Mouse (Mus musculus): ENCODE results near the gene Babam2. TPM values are rescaled to one million over a fixed set of nuclear protein-coding genes. Genes with fewer than 3 reads are reported as not detected.

Gene Babam2
- total RNA-seq, 2 experiments from 2014 or later, result 41.3 to 44.5 TPM

DNA sequence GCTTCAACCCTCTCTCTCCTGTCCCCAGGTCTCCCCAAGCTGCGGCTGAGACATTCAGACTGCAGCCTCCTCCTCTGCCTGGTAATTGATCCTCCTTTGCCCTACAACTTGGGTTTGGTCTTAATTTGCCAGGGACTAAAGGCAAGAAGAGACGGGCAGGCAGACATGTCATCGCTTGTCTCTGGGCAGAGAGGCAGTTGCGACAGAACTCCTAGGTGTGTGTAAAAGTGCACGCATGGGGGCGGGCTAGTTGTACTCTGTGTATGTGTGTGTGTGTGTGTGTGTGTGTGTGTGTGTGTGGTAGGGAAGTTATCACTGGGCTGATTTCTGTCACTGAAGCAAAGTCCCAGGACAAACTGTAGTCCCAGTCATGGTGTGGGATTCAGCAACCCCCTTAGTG is 424.5 kb downstream of the Babam2 start:
- DNase-seq (ENCODE audit: low spot score in 2 of 2), result no peak
- intact Hi-C loops (cut with DNase I), result no loop called here

DNA sequence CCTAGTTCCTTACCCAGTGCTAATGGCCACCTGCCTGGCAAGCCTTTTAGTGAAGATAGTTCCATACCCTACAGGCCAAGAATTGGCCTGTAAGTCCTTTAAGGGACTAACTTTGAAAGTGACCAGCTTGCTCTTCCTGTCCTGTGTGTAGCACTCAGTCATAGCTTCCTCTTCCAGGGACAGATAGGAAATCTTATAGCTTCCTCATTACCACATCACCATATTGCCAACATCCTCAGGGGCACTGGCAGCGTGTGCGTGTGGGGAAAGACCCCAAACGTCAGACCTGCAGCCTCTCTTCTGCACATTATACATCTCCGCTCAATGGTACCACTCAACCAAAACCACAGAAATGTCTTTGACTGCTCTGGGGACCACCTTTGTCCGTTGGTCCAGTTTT is 424.9 kb downstream of the Babam2 start:
- intact Hi-C loops (cut with DNase I), result no loop called here
- no peak for DNase-seq (ENCODE audit: low spot score in 2 of 2)

DNA sequence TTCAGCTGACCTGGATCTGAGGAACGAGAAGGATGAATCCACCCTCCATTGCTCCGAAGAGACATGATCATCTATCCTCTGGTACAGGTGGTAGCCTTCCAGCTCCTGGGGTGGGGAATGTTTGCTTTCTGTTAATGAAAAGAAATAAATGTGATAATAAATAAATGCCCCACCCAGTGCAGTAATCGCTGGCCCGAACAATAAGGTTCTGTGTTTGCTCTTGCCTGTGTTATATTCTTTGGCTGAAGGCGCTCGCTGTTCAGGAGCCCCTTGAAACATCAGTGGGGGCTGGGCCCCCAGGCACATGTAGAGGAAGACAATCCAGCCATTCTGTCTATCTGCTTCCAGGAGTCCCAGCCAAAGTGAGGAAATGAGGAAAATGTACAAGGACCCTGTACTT is 427.5 kb downstream of the Babam2 start:
- intact Hi-C loops (cut with DNase I), result no loop called here
- no peak for DNase-seq (ENCODE audit: low spot score in 2 of 2)

GRCm38 (mm10) chr5:32127226-32127625 is 429.7 kb downstream of the Babam2 start:
- no peak for DNase-seq (ENCODE audit: low spot score in 2 of 2)
- intact Hi-C loops (cut with DNase I), result no loop called here

GRCm38 (mm10) chr5:32127927-32128326 is 430.4 kb downstream of the Babam2 start:
- intact Hi-C loops (cut with DNase I), result no loop called here
- DNase-seq (ENCODE audit: low spot score in 2 of 2), result no peak

- DNase-seq (ENCODE audit: low spot score in 2 of 2), result peak; percentile 52 to 71
- intact Hi-C loops (cut with DNase I), result loop anchor here (10.0 kb wide), 3 partner anchors 208 to 538 kb away; partner anchors contain the start of gene Mrpl33
Observed at GRCm38 (mm10) chr5:32132971-32133501, 435.6 kb downstream of the Babam2 start.

DNA sequence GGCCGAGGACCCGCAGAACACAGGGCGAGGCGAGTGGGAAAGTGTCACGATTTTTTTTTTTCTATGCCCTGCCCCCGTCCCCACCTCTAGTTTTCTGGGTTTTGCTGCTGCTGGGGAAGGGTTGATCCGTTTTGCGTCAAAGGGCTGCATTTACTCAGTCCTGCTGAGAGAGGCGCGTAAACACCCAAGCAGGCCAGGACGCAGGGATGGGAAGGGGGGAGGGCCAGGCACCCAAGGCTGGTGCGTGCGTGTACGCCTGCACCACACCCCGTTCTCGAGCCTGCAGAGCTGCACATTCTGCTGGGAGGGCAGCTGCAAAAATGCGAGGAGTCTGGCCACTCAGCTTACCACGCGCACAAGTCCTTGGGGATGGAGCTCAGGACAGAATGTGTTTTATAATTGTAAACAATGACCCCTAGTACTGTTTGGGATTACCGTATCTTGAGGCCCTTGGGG is 436.1 kb downstream of the Babam2 start:
- intact Hi-C loops (cut with DNase I), result loop anchor here (10.0 kb wide), 3 partner anchors 209 to 539 kb away; partner anchors contain the start of gene Mrpl33
- DNase-seq (ENCODE audit: low spot score in 2 of 2), result peak; percentile 66 to 87

- peak in 1 of 2 experiments; percentile 16 for DNase-seq (ENCODE audit: low spot score in 2 of 2)
- intact Hi-C loops (cut with DNase I), result loop anchor here (10.0 kb wide), 3 partner anchors 209 to 539 kb away; partner anchors contain the start of gene Mrpl33
Observed at GRCm38 (mm10) chr5:32134051-32134732, 436.7 kb downstream of the Babam2 start.

Small RNAs within 50 kb of the gene (microRNA-seq; reads per million reads assigned to microRNA genes)
- gene Mir3473e, result 0 reads per million in 2 experiments

Other genes with a start within 250 kb of the Babam2 start
- gene Zfp512, start 245.3 kb upstream of the Babam2 start, total RNA-seq (2021), result 10 to 100 TPM; 46.1 to 49.1 TPM
- gene 4930548H24Rik, start 211.9 kb upstream of the Babam2 start, total RNA-seq (2021), result not detected
- 10 to 100 TPM; 31.9 to 32.6 TPM for gene Gpn1, start 202.9 kb upstream of the Babam2 start, total RNA-seq (2021)
- 10 to 100 TPM; 47.1 to 50.7 TPM for gene Slc4a1ap, start 170.7 kb upstream of the Babam2 start, total RNA-seq (2021)
- 10 to 100 TPM; 16.9 to 17.1 TPM for gene Supt7l, start 169.9 kb upstream of the Babam2 start, total RNA-seq (2021)
- gene Mrpl33, start 100.7 kb upstream of the Babam2 start, total RNA-seq (2021), result 100 to 1,000 TPM; 113 to 114 TPM
- gene Rbks, start 57 bp upstream of the Babam2 start, total RNA-seq (2021), result 1 to 10 TPM; 2.5 to 4.0 TPM